Mouse (Mus musculus) embryonic facial prominence, embryonic 12.5 days (tissue): ENCODE data around the gene Ddx55. TPM values are rescaled to one million over a fixed set of nuclear protein-coding genes. Genes with fewer than 3 reads are reported as not detected.
A peak's percentile ranks its signal among the peaks of the same experiment; 100 is the strongest.

ENCODE experiments used
- ATAC-seq: fragments of 200-750 bp; cut with Nextera tagmentation; 2 replicates; pipeline ENCODE4 v1.8.0; 2017; ENCODE audit not compliant: insufficient number of reproducible peaks, insufficient read depth, low FRiP score, low TSS enrichment
- H3K27ac ChIP-seq: fragments of 300-500 bp; sonication (generic); 2 replicates; pipeline ENCODE4 v1.5.1; 2016; ENCODE audit warnings: mild to moderate bottlenecking
- H3K27me3 ChIP-seq: fragments of 300-500 bp; sonication (generic); 2 replicates; pipeline ENCODE4 v1.6.1; 2016; ENCODE audit warnings: mild to moderate bottlenecking, moderate library complexity
- H3K36me3 ChIP-seq: fragments of 300-500 bp; sonication (generic); 2 replicates; pipeline ENCODE4 v1.6.1; 2016; ENCODE audit warnings: mild to moderate bottlenecking
- H3K4me1 ChIP-seq: fragments of 300-500 bp; sonication (generic); 2 replicates; pipeline ENCODE4 v1.6.1; 2016
- H3K4me2 ChIP-seq: fragments of 300-500 bp; sonication (generic); replicated peaks from 2 replicates; pipeline ENCODE4 v1.6.1; 2016; ENCODE audit warnings: mild to moderate bottlenecking, moderate library complexity
- H3K4me3 ChIP-seq: fragments of 300-500 bp; sonication (generic); 2 replicates; pipeline ENCODE4 v1.5.1; 2016; ENCODE audit warnings: mild to moderate bottlenecking
- H3K9ac ChIP-seq: fragments of 300-500 bp; sonication (generic); 2 replicates; pipeline ENCODE4 v1.6.1; 2016; ENCODE audit warnings: mild to moderate bottlenecking, moderate library complexity
- H3K9me3 ChIP-seq: fragments of 300-500 bp; sonication (generic); 2 replicates; pipeline ENCODE4 v1.6.1; 2016; ENCODE audit warnings: mild to moderate bottlenecking, moderate library complexity
- WGBS: fragments of 180-500 bp; shearing (Covaris S2); methylation state at CpG from one replicate; pipeline ENCODE4 v1.1.7; 2016; 5-methylcytosine and 5-hydroxymethylcytosine counted together
- polyA plus RNA-seq: library from polyadenylated mRNA; unstranded; fragments of >200 nt; fragmentation: Nextera tagmentation; extraction: Ambion mirVana; gene quantifications from 2 replicates; pipeline ENCODE4 v1.2.1, GENCODE M21; 2016

Ddx55 gene
- polyA plus RNA-seq, result 17.4 and 18.3 TPM in 2 replicates

GRCm38 (mm10) chr5:124552558-124553307 is at the start of gene Ddx55:
Ddx55 (plus strand) TSS chr5:124552864.
- H3K4me1 ChIP-seq, result peaks cover 13% of the 10 kb centered on the region
- WGBS, result under 1% methylated on average over 64 of the region's 66 CpGs
- H3K27me3 ChIP-seq, result no peaks in the 10 kb centered on the region
- H3K9ac ChIP-seq, result peak within 1 kb of the TSS; percentile 61
- peak within 1 kb of the TSS; percentile 63 for H3K4me2 ChIP-seq
- peak within 1 kb of the TSS; percentile 81 for H3K27ac ChIP-seq
- H3K9me3 ChIP-seq, result no peaks in the 10 kb centered on the region
- H3K4me3 ChIP-seq, result peak within 1 kb of the TSS; percentile 80
- peak; percentile 88 for ATAC-seq
- peaks cover 46% of the 10 kb centered on the region for H3K36me3 ChIP-seq

GRCm38 (mm10) chr5:124503742-124504141 is 48.9 kb upstream of the Ddx55 start:
- H3K9me3 ChIP-seq, result no peaks in the 10 kb centered on the region
- peaks cover 50% of the 10 kb centered on the region for H3K36me3 ChIP-seq

GRCm38 (mm10) chr5:124505235-124505634 is 47.4 kb upstream of the Ddx55 start:
- H3K4me3 ChIP-seq, result no peak overlapping the region
- H3K4me1 ChIP-seq, result peaks cover 8% of the 10 kb centered on the region
- no peaks in the 10 kb centered on the region for H3K27me3 ChIP-seq
- H3K4me2 ChIP-seq, result no peak overlapping the region
- peaks cover 57% of the 10 kb centered on the region for H3K36me3 ChIP-seq
- 85% methylated on average over 4 of the region's 4 CpGs for WGBS
- ATAC-seq, result no peak
- no peaks in the 10 kb centered on the region for H3K9me3 ChIP-seq
- no peak overlapping the region for H3K27ac ChIP-seq
- H3K9ac ChIP-seq, result no peak overlapping the region

More at GRCm38 (mm10) chr5:124503742-124504141, 48.9 kb upstream of the Ddx55 start:
- H3K27me3 ChIP-seq, result no peaks in the 10 kb centered on the region
- H3K9ac ChIP-seq, result no peak overlapping the region
- no peak overlapping the region for H3K4me2 ChIP-seq
- ATAC-seq, result no peak
- peaks cover 8% of the 10 kb centered on the region for H3K4me1 ChIP-seq
- H3K27ac ChIP-seq, result no peak overlapping the region
- WGBS, result 65% methylated on average over 14 of the region's 14 CpGs
- no peak overlapping the region for H3K4me3 ChIP-seq

GRCm38 (mm10) chr5:124506731-124507359 is 45.8 kb upstream of the Ddx55 start:
- no peak overlapping the region for H3K4me3 ChIP-seq
- peaks cover 8% of the 10 kb centered on the region for H3K4me1 ChIP-seq
- WGBS, result 46% methylated on average over 10 of the region's 10 CpGs
- ATAC-seq, result peak; percentile 38; the same call in 1 of the 2 replicates
- no peak overlapping the region for H3K9ac ChIP-seq
- peak overlapping the region; percentile 25; the same call in 1 of the 2 replicates for H3K27ac ChIP-seq
- H3K36me3 ChIP-seq, result peaks cover 46% of the 10 kb centered on the region
- no peaks in the 10 kb centered on the region for H3K9me3 ChIP-seq
- no peak overlapping the region for H3K4me2 ChIP-seq
- H3K27me3 ChIP-seq, result no peaks in the 10 kb centered on the region

GRCm38 (mm10) chr5:124509200-124509599 is 43.5 kb upstream of the Ddx55 start:
- H3K4me1 ChIP-seq, result peaks cover 8% of the 10 kb centered on the region
- H3K4me2 ChIP-seq, result no peak overlapping the region
- H3K36me3 ChIP-seq, result peaks cover 45% of the 10 kb centered on the region
- WGBS, result 93% methylated on average over 6 of the region's 6 CpGs
- H3K4me3 ChIP-seq, result no peak overlapping the region
- H3K9ac ChIP-seq, result no peak overlapping the region
- no peak overlapping the region for H3K27ac ChIP-seq
- ATAC-seq, result no peak
- H3K27me3 ChIP-seq, result no peaks in the 10 kb centered on the region
- H3K9me3 ChIP-seq, result no peaks in the 10 kb centered on the region

- 75% methylated on average over 12 of the region's 12 CpGs for WGBS
- H3K27ac ChIP-seq, result no peak overlapping the region
- no peak overlapping the region for H3K4me3 ChIP-seq
- no peak for ATAC-seq
- no peaks in the 10 kb centered on the region for H3K27me3 ChIP-seq
- H3K36me3 ChIP-seq, result peaks cover 45% of the 10 kb centered on the region
- no peak overlapping the region for H3K9ac ChIP-seq
- no peak overlapping the region for H3K4me2 ChIP-seq
- H3K9me3 ChIP-seq, result no peaks in the 10 kb centered on the region
- peaks cover 8% of the 10 kb centered on the region for H3K4me1 ChIP-seq
Observed at GRCm38 (mm10) chr5:124509742-124510237, 42.9 kb upstream of the Ddx55 start.

- no peak overlapping the region for H3K4me2 ChIP-seq
- no peak for ATAC-seq
- 87% methylated on average over 10 of the region's 10 CpGs for WGBS
- H3K4me1 ChIP-seq, result peaks cover 8% of the 10 kb centered on the region
- H3K4me3 ChIP-seq, result no peak overlapping the region
- H3K27ac ChIP-seq, result no peak overlapping the region
- no peaks in the 10 kb centered on the region for H3K27me3 ChIP-seq
- peaks cover 51% of the 10 kb centered on the region for H3K36me3 ChIP-seq
- no peaks in the 10 kb centered on the region for H3K9me3 ChIP-seq
- peak overlapping the region; percentile 30; the same call in 1 of the 2 replicates for H3K9ac ChIP-seq
Observed at GRCm38 (mm10) chr5:124510536-124511050, 42.1 kb upstream of the Ddx55 start.

GRCm38 (mm10) chr5:124515789-124516188 is 36.9 kb upstream of the Ddx55 start:
- no peaks in the 10 kb centered on the region for H3K9me3 ChIP-seq
- WGBS, result 68% methylated on average over 5 of the region's 5 CpGs
- H3K4me1 ChIP-seq, result no peaks in the 10 kb centered on the region
- peak overlapping the region; percentile 15; the same call in 1 of the 2 replicates for H3K9ac ChIP-seq
- peaks cover 61% of the 10 kb centered on the region for H3K36me3 ChIP-seq
- no peaks in the 10 kb centered on the region for H3K27me3 ChIP-seq
- H3K4me2 ChIP-seq, result no peak overlapping the region
- H3K27ac ChIP-seq, result no peak overlapping the region
- ATAC-seq, result no peak
- H3K4me3 ChIP-seq, result no peak overlapping the region

- WGBS, result 84% methylated on average over 10 of the region's 10 CpGs
- ATAC-seq, result no peak
- H3K4me1 ChIP-seq, result no peaks in the 10 kb centered on the region
- no peaks in the 10 kb centered on the region for H3K9me3 ChIP-seq
- H3K4me2 ChIP-seq, result no peak overlapping the region
- H3K36me3 ChIP-seq, result peaks cover 48% of the 10 kb centered on the region
- H3K9ac ChIP-seq, result no peak overlapping the region
- no peaks in the 10 kb centered on the region for H3K27me3 ChIP-seq
- H3K4me3 ChIP-seq, result no peak overlapping the region
- no peak overlapping the region for H3K27ac ChIP-seq
Observed at GRCm38 (mm10) chr5:124518648-124519047, 34.0 kb upstream of the Ddx55 start.

- Histone ChIP-seq H3K9ac (no peak overlapping the region), H3K36me3 (peaks cover 46% of the 10 kb centered on the region), H3K4me1 (no peaks in the 10 kb centered on the region), H3K4me3 (no peak overlapping the region), H3K4me2 (no peak overlapping the region), H3K27ac (no peak overlapping the region), H3K9me3 (no peaks in the 10 kb centered on the region), H3K27me3 (no peaks in the 10 kb centered on the region)
- WGBS, result 86% methylated on average over 4 of the region's 4 CpGs
- no peak for ATAC-seq
Observed at GRCm38 (mm10) chr5:124521588-124521987, 31.1 kb upstream of the Ddx55 start.

- WGBS, result 94% methylated on average over 8 of the region's 8 CpGs
- Histone ChIP-seq H3K9me3 (no peaks in the 10 kb centered on the region), H3K4me3 (no peak overlapping the region), H3K9ac (no peak overlapping the region), H3K4me2 (no peak overlapping the region), H3K27ac (no peak overlapping the region), H3K27me3 (no peaks in the 10 kb centered on the region), H3K4me1 (peaks cover under 1% of the 10 kb centered on the region; the same call in 1 of the 2 replicates), H3K36me3 (peaks cover 44% of the 10 kb centered on the region)
- no peak for ATAC-seq
Observed at GRCm38 (mm10) chr5:124523032-124523431, 29.6 kb upstream of the Ddx55 start.
